Mouse (Mus musculus) forebrain, embryonic 10.5 days (tissue): ENCODE results near the gene Pitpnc1. TPM values are rescaled to one million over a fixed set of nuclear protein-coding genes. Genes with fewer than 3 reads are reported as not detected.
"Not testable (repeated sequence)": the region's sequence is repeated elsewhere in the genome, so short reads cannot be mapped to it uniquely, and the experiment has no call there.

Experiments
- DNase-seq: peaks from one replicate; pipeline ENCODE4 v3.0.0-alpha.2; 2017; ENCODE audit warnings: low spot score; ENCODE audit errors: extremely low spot score
- H3K27ac ChIP-seq: fragments of 300-500 bp; sonication (generic); 2 replicates; pipeline ENCODE4 v1.5.1; 2016; ENCODE audit warnings: mild to moderate bottlenecking
- H3K27me3 ChIP-seq: fragments of 300-500 bp; sonication (generic); 2 replicates; pipeline ENCODE4 v1.6.1; 2016; ENCODE audit warnings: mild to moderate bottlenecking; ENCODE audit not compliant: poor library complexity, severe bottlenecking
- H3K36me3 ChIP-seq: fragments of 300-500 bp; sonication (generic); replicated peaks from 2 replicates; pipeline ENCODE4 v1.6.1; 2016; ENCODE audit warnings: mild to moderate bottlenecking, moderate library complexity
- H3K4me1 ChIP-seq: fragments of 300-500 bp; sonication (generic); 2 replicates; pipeline ENCODE4 v1.6.1; 2016
- H3K4me3 ChIP-seq: fragments of 300-500 bp; sonication (generic); 2 replicates; pipeline ENCODE4 v1.5.1; 2016; ENCODE audit warnings: mild to moderate bottlenecking, moderate library complexity
- H3K9me3 ChIP-seq: fragments of 300-500 bp; sonication (generic); 2 replicates; pipeline ENCODE4 v1.6.1; 2016; ENCODE audit warnings: mild to moderate bottlenecking, moderate library complexity
- WGBS: fragments of 180-500 bp; shearing (Covaris S2); methylation state at CpG from one replicate; pipeline ENCODE4 v1.1.7; 2016; 5-methylcytosine and 5-hydroxymethylcytosine counted together
- polyA plus RNA-seq: library from polyadenylated mRNA; unstranded; fragments of >200 nt; fragmentation: Nextera tagmentation; extraction: Ambion mirVana; gene quantifications from 2 replicates; pipeline ENCODE4 v1.2.1, GENCODE M21; 2016

The Pitpnc1 gene
- 26.8 and 32.0 TPM in 2 replicates for polyA plus RNA-seq

DNA sequence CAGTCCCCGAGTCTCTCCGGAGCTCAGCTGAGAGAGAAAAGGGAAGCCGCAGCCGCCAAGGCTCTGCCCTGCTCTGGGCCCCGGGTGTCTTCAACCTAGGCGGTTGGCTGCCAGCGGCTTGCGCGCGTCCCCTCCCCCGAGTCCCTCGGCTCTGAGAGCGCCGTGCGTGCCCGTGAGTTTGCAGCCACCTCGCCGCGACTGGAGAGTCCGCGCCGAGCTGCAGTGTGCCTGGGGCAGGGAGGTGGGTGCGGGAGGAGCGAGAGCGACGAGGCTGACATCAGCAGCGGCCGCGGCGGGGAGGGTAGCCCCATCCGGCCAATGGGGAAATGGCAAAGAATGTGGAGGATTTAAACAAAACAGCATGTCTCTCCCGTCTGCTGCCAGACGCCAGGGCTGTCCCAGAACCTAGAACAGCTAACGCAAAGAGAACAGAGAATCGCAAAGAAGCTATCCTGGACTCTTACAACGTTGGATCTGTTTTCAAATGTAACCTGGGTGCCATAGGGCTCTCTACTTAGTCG lies at the start of gene Pitpnc1:
TSS of gene Pitpnc1 (minus strand) at position 179 of the 521 bp plus-strand sequence.
- peak; percentile 91 for DNase-seq
- WGBS: under 1% methylated on average over 37 of the region's 37 CpGs
- H3K4me1 ChIP-seq: peaks cover 40% of the 10 kb centered on the region

DNA sequence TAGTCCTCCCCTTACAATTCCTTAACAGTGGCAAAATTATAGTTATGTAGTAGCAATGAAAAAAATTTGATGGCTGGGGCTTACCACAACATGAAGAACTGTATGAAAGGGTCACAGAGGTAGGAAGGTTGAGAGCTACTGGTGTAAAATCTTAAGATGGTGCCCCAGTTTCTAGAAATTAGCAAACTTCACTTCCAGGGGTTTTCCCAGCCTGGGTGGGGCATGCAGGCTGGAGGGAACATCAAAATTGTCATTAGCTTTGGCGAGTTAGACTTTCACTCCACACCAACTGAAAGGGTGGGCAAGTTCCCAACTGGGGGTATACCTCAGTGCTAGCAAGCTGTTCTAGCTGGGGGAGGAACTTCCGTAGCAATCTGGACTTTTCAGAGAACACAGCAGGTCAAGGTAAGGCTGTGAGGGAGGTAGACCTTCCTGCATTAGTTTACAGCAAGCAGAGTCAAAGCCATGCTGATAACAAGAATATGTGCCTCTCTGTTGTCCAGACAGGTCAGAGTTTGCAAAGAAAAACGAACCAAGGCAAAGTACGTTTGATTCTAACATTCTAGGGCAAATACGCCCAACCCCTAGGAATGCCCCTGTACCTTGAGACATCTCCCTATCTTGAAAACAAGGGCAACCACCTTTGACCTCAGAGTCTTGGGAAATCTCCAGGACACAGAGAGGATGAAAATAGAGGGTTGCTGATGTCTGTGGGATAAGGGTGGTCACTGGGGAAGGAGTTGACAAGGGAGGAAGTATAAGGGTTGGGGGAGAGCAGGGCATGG lies 48.3 kb upstream of the Pitpnc1 start:
- H3K4me1 ChIP-seq: no peaks in the 10 kb centered on the region
- H3K9me3 ChIP-seq: no peaks in the 10 kb centered on the region
- H3K27me3 ChIP-seq: no peaks in the 10 kb centered on the region
- no peak overlapping the region for H3K4me3 ChIP-seq
- H3K36me3 ChIP-seq: no peaks in the 10 kb centered on the region
- WGBS: 84% methylated on average over 5 of the region's 5 CpGs
- H3K27ac ChIP-seq: no peak overlapping the region
- no peak for DNase-seq

More for the DNA sequence above, at the start of gene Pitpnc1:
- peak within 1 kb of the TSS; percentile 82 for H3K4me3 ChIP-seq
- H3K9me3 ChIP-seq: no peaks in the 10 kb centered on the region
- no peaks in the 10 kb centered on the region; the same call in 1 of the 2 replicates for H3K36me3 ChIP-seq
- peak within 1 kb of the TSS; percentile 90 for H3K27ac ChIP-seq
- no peaks in the 10 kb centered on the region for H3K27me3 ChIP-seq

DNA sequence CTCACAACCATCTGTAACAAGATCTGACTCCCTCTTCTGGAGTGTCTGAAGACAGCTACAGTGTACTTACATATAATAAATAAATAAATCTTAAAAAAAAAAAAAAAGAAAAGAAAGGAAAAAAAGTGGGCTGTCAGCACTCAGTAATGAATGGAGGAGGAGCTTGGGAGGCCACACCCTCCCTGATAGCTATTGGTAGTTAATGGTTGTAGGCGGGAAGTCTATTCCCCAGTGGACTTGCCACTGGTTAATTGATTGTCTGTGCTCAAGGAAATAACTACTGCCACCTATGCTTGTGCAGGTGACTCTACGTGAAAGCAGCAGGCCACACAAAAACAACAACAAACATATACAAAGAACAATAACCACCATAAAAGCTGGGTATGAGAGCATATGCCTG lies 45.9 kb upstream of the Pitpnc1 start:
- no peak for DNase-seq
- H3K27me3 ChIP-seq: no peaks in the 10 kb centered on the region
- no peak overlapping the region for H3K27ac ChIP-seq
- WGBS: 97% methylated on average over 2 of the region's 2 CpGs
- H3K4me3 ChIP-seq: no peak overlapping the region
- no peaks in the 10 kb centered on the region for H3K9me3 ChIP-seq
- no peaks in the 10 kb centered on the region for H3K36me3 ChIP-seq
- no peaks in the 10 kb centered on the region for H3K4me1 ChIP-seq

DNA sequence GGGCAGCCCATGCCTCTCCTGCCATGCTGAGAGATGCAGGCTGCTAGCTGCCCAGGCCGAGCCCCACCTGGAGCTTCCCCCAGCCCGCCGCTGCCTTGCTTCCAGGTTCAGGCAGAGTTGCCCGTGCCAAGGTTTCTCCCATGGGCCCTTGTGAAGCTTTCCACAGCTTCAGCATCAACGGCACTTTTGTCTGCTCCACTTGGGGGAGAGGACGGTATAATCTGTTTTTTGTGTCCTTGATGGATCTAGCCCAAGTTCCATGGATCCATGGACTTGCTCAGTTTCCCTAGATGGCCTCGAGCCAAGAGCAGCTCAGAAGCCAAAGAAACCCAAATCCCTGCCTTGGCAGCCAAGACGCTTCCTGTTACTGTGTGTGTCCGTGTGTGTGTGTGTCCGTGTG lies 42.5 kb upstream of the Pitpnc1 start:
- Histone ChIP-seq H3K27ac (no peak overlapping the region), H3K4me1 (peaks cover 19% of the 10 kb centered on the region)
- WGBS: 84% methylated on average over 10 of the region's 10 CpGs

DNA sequence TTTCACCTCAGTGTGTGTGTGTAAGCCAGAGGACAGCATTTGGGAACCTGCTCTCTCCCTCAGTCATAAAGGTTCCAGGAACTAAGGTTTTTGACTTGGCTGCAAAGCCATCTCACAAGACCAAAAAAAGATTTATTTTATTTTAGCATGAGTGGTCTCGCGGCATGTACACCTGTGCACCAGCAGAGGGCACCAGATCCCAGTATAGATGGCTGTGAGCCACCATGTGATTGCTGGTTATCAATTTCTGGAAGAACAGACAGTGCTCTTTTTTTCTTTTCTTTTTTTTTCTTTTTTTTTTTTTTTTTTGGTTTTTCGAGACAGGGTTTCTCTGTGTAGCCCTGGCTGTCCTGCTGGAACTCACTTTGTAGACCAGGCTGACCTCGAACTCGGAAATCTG lies 41.5 kb upstream of the Pitpnc1 start:
- H3K27me3 ChIP-seq: peaks cover 13% of the 10 kb centered on the region
- WGBS: 48% methylated on average over 5 of the region's 5 CpGs

More for the DNA sequence above, 42.5 kb upstream of the Pitpnc1 start:
- no peak for DNase-seq
- Histone ChIP-seq H3K27me3 (peaks cover 13% of the 10 kb centered on the region), H3K4me3 (no peak overlapping the region), H3K36me3 (no peaks in the 10 kb centered on the region), H3K9me3 (no peaks in the 10 kb centered on the region)

DNA sequence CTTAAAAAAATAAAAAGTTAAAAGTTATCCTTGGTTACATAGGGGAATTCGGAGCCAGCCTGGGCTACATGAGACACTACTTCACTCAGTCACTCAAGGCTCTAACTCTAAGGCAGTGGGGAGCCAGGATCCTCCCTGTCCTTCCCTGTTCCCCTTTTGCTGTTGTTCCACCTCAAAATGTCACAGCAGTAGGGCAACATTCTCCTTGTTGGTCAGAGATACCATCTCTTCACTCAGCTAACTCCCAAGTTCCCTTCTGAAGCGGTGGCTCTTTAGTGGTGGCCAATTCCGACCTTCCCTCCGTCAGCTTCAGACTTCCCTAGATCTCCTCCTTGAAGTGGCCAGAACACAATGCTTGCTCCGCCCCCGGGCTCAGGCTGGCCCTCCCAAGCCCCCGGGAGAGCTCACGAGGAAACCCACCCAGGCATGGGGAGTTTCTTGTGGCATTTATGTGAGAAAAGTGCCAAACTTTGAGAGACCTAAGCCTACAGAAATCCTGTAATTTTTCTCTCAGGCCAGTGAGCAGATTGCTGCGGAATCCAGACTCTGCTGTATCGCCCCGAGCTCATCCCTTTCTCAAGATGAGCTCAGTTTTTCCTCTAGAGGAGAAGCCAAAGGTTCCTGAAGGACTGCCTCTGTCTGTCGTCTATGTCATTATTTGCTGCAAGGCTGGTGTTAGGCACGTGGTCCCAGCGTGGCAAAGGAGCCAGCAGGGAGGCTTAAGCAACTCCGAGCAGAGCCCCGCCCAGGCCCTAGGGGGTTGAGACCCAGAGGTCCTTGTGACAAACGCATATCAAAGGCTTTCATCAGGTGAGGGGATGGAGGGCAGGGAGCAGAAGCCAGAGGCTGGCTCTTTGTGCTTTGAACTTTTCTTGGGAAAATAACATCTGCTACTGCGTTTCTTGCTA lies 40.1 kb upstream of the Pitpnc1 start:
- peak; percentile 45 for DNase-seq
- Histone ChIP-seq H3K4me1 (peaks cover 19% of the 10 kb centered on the region), H3K27me3 (peaks cover 13% of the 10 kb centered on the region), H3K4me3 (peak overlapping the region; percentile 33), H3K27ac (peak overlapping the region; percentile 62), H3K9me3 (no peaks in the 10 kb centered on the region), H3K36me3 (no peaks in the 10 kb centered on the region)
- WGBS: 6% methylated on average over 18 of the region's 18 CpGs

More for the DNA sequence above, 41.5 kb upstream of the Pitpnc1 start:
- not testable (repeated sequence) for H3K27ac ChIP-seq, H3K36me3 ChIP-seq, H3K9me3 ChIP-seq, H3K4me3 ChIP-seq
- DNase-seq: peak; percentile 46
- H3K4me1 ChIP-seq: peaks cover 19% of the 10 kb centered on the region

DNA sequence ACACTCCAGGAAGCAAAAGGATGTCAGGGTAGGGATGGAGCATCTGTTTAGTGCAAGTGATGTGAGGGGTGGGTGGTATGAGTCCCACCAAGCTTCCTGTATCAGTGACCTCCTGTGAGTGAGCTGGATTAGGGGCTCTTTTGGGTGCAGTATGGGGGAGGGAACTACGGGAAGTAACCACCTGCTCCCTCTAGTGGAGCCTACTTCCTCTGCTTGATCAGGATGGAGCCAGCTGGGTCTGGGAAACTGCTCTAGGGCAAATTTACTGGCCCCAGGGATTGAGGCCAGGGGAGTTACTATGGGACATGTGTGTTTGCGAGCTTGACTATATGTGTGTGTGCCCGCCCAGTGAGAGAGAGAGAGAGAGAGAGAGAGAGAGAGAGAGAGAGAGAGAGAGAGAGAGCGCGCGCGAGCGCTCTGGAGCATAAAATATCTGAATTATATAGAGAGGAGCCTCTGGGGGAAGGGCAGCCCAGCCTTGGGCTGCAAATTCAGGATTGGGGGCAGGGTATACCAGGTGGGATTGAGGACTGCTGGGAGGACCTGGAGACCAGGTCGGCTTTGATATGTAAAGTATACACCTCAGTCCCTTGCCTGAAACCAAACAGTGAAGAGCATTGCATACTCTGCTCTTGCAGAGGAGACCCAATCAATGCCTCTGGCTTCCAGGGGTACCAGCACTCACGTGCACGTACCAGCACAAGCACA lies 39.3 kb upstream of the Pitpnc1 start:
- H3K27ac ChIP-seq: no peak overlapping the region
- peaks cover 3% of the 10 kb centered on the region; the same call in 1 of the 2 replicates for H3K36me3 ChIP-seq
- no peaks in the 10 kb centered on the region for H3K9me3 ChIP-seq
- peak overlapping the region; percentile 25; the same call in 1 of the 2 replicates for H3K4me3 ChIP-seq
- DNase-seq: peak; percentile 44
- peaks cover 19% of the 10 kb centered on the region for H3K4me1 ChIP-seq
- H3K27me3 ChIP-seq: peaks cover 13% of the 10 kb centered on the region
- 27% methylated on average over 11 of the region's 11 CpGs for WGBS

DNA sequence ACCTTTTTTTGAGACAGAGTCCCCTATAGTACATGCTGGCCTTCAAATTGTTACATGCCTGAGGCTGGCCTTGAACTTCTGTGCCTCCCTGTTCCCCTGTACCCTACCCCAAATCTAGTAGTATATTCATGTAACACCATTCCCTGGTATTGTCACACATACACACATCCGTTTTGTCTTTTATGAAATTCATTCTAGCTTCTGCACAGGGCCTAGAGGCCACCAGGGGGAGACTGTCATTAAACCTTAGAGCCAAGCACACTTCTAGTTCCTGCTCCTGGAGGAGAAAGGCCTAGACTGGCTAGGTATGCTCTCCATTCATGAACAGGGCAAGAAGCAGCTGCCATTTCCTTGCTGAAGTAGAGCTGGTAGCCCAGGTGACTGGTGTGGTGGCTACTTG lies 35.8 kb upstream of the Pitpnc1 start:
- no peak overlapping the region for H3K27ac ChIP-seq
- peaks cover 19% of the 10 kb centered on the region for H3K4me1 ChIP-seq
- peaks cover 13% of the 10 kb centered on the region for H3K27me3 ChIP-seq
- no peak overlapping the region for H3K4me3 ChIP-seq
- WGBS: 75% methylated on average over 1 of the region's 1 CpGs
- peaks cover 26% of the 10 kb centered on the region for H3K36me3 ChIP-seq
- no peak for DNase-seq
- no peaks in the 10 kb centered on the region for H3K9me3 ChIP-seq

DNA sequence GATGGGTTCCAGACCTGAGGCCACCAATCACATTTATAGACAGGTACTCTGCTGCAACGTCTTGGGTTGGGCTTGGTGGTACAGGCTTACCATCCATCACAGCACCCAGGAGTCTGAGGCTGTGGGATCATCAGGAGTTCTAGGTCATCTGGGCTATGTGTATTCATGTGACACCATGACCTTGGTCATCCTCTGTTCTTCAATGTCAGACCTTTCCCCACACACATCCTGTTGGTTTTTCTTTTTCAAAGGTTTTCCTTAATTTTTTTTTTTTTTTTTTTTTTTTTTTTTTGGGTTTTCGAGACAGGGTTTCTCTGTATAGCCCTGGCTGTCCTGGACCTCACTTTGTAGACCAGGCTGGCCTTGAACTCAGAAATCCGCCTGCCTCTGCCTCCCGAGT lies 33.9 kb upstream of the Pitpnc1 start:
- not testable (repeated sequence) for DNase-seq, H3K27ac ChIP-seq, H3K4me3 ChIP-seq, H3K4me1 ChIP-seq, H3K9me3 ChIP-seq, H3K27me3 ChIP-seq
- 92% methylated on average over 3 of the region's 4 CpGs for WGBS
- H3K36me3 ChIP-seq: peaks cover 37% of the 10 kb centered on the region

GRCm38 (mm10) chr11:107502801-107503200 lies 32.3 kb upstream of the Pitpnc1 start:
- no peaks in the 10 kb centered on the region for H3K9me3 ChIP-seq
- no peak for DNase-seq
- no peaks in the 10 kb centered on the region for H3K4me1 ChIP-seq
- WGBS: 88% methylated on average over 8 of the region's 8 CpGs
- H3K27ac ChIP-seq: no peak overlapping the region
- no peaks in the 10 kb centered on the region for H3K27me3 ChIP-seq
- H3K36me3 ChIP-seq: peaks cover 52% of the 10 kb centered on the region
- H3K4me3 ChIP-seq: no peak overlapping the region

DNA sequence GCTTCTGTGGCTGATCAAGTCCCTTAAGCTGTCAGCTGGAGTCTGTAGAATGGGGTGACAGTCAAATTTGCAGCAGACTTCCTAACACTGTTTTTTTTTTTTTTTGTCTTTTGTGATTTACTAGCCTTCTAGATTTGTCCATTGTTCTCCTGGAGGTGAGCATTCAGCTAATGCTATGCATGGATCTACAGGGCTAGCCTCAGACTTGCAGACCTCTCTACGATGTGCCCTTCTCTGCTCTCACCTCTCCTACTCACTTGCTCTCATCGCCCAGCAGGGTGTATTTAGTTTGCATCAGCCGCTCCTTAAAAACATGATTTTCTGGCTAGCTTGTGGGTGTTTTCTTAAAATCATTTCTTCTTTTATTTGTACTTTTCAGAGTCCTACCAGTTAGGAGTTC lies 13.8 kb upstream of the Pitpnc1 start:
- no peak for DNase-seq
- no peaks in the 10 kb centered on the region for H3K27me3 ChIP-seq
- H3K4me3 ChIP-seq: no peak overlapping the region
- no peaks in the 10 kb centered on the region for H3K9me3 ChIP-seq
- H3K36me3 ChIP-seq: peaks cover 58% of the 10 kb centered on the region
- 98% methylated on average over 3 of the region's 3 CpGs for WGBS
- H3K27ac ChIP-seq: no peak overlapping the region
- peaks cover 15% of the 10 kb centered on the region for H3K4me1 ChIP-seq

DNA sequence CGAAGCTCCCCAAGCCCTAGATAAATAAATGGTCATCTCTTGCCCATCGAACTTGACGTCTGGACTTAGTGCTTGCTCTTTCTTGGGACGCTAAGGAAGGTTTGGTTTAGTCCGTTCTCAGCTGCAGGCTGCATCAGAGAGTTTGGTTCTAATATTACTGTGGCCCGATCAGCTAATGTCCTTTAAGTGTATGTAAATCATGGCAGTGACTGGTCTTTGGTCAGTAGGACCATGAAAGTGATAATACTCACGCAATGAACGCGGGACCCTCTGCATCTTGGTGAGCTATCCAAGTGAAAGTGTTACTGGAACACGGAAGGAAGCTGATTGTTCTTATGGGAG lies 9.3 kb upstream of the Pitpnc1 start:
- Histone ChIP-seq H3K4me3 (peak overlapping the region; percentile 74), H3K36me3 (peaks cover 15% of the 10 kb centered on the region), H3K27ac (peak overlapping the region; percentile 95), H3K4me1 (peaks cover 15% of the 10 kb centered on the region), H3K27me3 (no peaks in the 10 kb centered on the region), H3K9me3 (no peaks in the 10 kb centered on the region)
- DNase-seq: no peak
- 2% methylated on average over 10 of the region's 10 CpGs for WGBS
